Mouse (Mus musculus): ENCODE data around the gene C1qtnf2. TPM values are rescaled to one million over a fixed set of nuclear protein-coding genes. Genes with fewer than 3 reads are reported as not detected.

The C1qtnf2 gene
- 0.75 and 0.78 TPM in 2 replicates for polyA plus RNA-seq (2015; fragmentation: Nextera tagmentation; extraction: Ambion mirVana)

- H3K27ac ChIP-seq (replicated peaks): no peak within 1 kb of the TSS
- H3K36me3 ChIP-seq (replicated peaks): no peaks in the 10 kb centered on the region
- peak within 1 kb of the TSS; percentile 17; the same call in 1 of the 2 replicates for H3K4me2 ChIP-seq
- peaks cover 4% of the 10 kb centered on the region; the same call in 1 of the 2 replicates for H3K4me1 ChIP-seq (replicated peaks)
- WGBS (ENCODE audit: insufficient replicate concordance): 6% methylated on average over 24 of the region's 24 CpGs
- H3K27me3 ChIP-seq: peaks cover 5% of the 10 kb centered on the region; the same call in 1 of the 2 replicates
- ATAC-seq (ENCODE audit: insufficient read depth): no peak
- H3K9me3 ChIP-seq (replicated peaks): no peaks in the 10 kb centered on the region
- no peak within 1 kb of the TSS for H3K9ac ChIP-seq
- H3K4me3 ChIP-seq (replicated peaks): no peak within 1 kb of the TSS
Observed at GRCm38 (mm10) chr11:43474225-43474774, at the start of gene C1qtnf2. Gene C1qtnf2, plus strand, starts transcription at chr11:43474276.

GRCm38 (mm10) chr11:43424386-43424785 lies 49.7 kb upstream of the C1qtnf2 start:
- Histone ChIP-seq H3K4me1 (replicated peaks) (peaks cover 15% of the 10 kb centered on the region), H3K36me3 (replicated peaks) (0 out of 2 replicates have a peak, but pooled peaks cover 6% of the 10 kb centered on the region), H3K9me3 (replicated peaks) (no peaks in the 10 kb centered on the region), H3K4me2 (no peak overlapping the region), H3K27me3 (no peaks in the 10 kb centered on the region), H3K9ac (no peak overlapping the region), H3K27ac (replicated peaks) (no peak overlapping the region), H3K4me3 (replicated peaks) (no peak overlapping the region)
- ATAC-seq (ENCODE audit: insufficient read depth): no peak
- 67% methylated on average over 5 of the region's 5 CpGs for WGBS (ENCODE audit: insufficient replicate concordance)

GRCm38 (mm10) chr11:43425166-43425709 lies 48.8 kb upstream of the C1qtnf2 start:
- Histone ChIP-seq H3K9me3 (replicated peaks) (no peaks in the 10 kb centered on the region), H3K27me3 (no peaks in the 10 kb centered on the region), H3K4me1 (replicated peaks) (peaks cover 15% of the 10 kb centered on the region), H3K4me2 (peak overlapping the region; percentile 79), H3K27ac (replicated peaks) (no peak overlapping the region), H3K4me3 (replicated peaks) (peak overlapping the region; percentile 73), H3K36me3 (replicated peaks) (0 out of 2 replicates have a peak, but pooled peaks cover 6% of the 10 kb centered on the region), H3K9ac (peak overlapping the region; percentile 84; the same call in 1 of the 2 replicates)
- WGBS (ENCODE audit: insufficient replicate concordance): 73% methylated on average over 9 of the region's 9 CpGs
- no peak for ATAC-seq (ENCODE audit: insufficient read depth)

- Histone ChIP-seq H3K27me3 (no peaks in the 10 kb centered on the region), H3K9me3 (replicated peaks) (no peaks in the 10 kb centered on the region), H3K36me3 (replicated peaks) (0 out of 2 replicates have a peak, but pooled peaks cover 6% of the 10 kb centered on the region), H3K4me1 (replicated peaks) (peaks cover 15% of the 10 kb centered on the region), H3K4me2 (peak within 1 kb of the TSS; percentile 79), H3K4me3 (replicated peaks) (peak within 1 kb of the TSS; percentile 73), H3K9ac (peak within 1 kb of the TSS; percentile 84), H3K27ac (replicated peaks) (peak within 1 kb of the TSS; percentile 85)
- peak; percentile 97 for ATAC-seq (ENCODE audit: insufficient read depth)
- WGBS (ENCODE audit: insufficient replicate concordance): 3% methylated on average over 27 of the region's 27 CpGs
Observed at GRCm38 (mm10) chr11:43425824-43426413, 48.2 kb upstream of the C1qtnf2 start, which contains the start of gene Pttg1. Gene Pttg1, minus strand, starts transcription at chr11:43426251.

GRCm38 (mm10) chr11:43426414-43426884 lies 47.6 kb upstream of the C1qtnf2 start:
- Histone ChIP-seq H3K27me3 (no peaks in the 10 kb centered on the region), H3K9me3 (replicated peaks) (no peaks in the 10 kb centered on the region), H3K9ac (peak overlapping the region; percentile 35; the same call in 1 of the 2 replicates), H3K4me3 (replicated peaks) (peak overlapping the region; percentile 73), H3K4me1 (replicated peaks) (peaks cover 15% of the 10 kb centered on the region), H3K36me3 (replicated peaks) (0 out of 2 replicates have a peak, but pooled peaks cover 6% of the 10 kb centered on the region), H3K27ac (replicated peaks) (peak overlapping the region; percentile 85), H3K4me2 (peak overlapping the region; percentile 79)
- WGBS (ENCODE audit: insufficient replicate concordance): 13% methylated on average over 7 of the region's 7 CpGs
- peak; percentile 69 for ATAC-seq (ENCODE audit: insufficient read depth)

- H3K4me3 ChIP-seq (replicated peaks): peak within 1 kb of the TSS; percentile 90
- H3K4me1 ChIP-seq (replicated peaks): peaks cover 18% of the 10 kb centered on the region
- peak within 1 kb of the TSS; percentile 75 for H3K4me2 ChIP-seq
- no peaks in the 10 kb centered on the region for H3K9me3 ChIP-seq (replicated peaks)
- 7% methylated on average over 38 of the region's 38 CpGs for WGBS (ENCODE audit: insufficient replicate concordance)
- no peaks in the 10 kb centered on the region for H3K27me3 ChIP-seq
- peaks cover 12% of the 10 kb centered on the region for H3K36me3 ChIP-seq (replicated peaks)
- ATAC-seq (ENCODE audit: insufficient read depth): peak; percentile 82
- H3K9ac ChIP-seq: peak within 1 kb of the TSS; percentile 74
- H3K27ac ChIP-seq (replicated peaks): peak within 1 kb of the TSS; percentile 69
Observed at GRCm38 (mm10) chr11:43433254-43434023, 40.6 kb upstream of the C1qtnf2 start, which contains the start of gene Slu7. Gene Slu7, plus strand, starts transcription at chr11:43433744.

GRCm38 (mm10) chr11:43434024-43434407 lies 40.1 kb upstream of the C1qtnf2 start:
- 3% methylated on average over 9 of the region's 9 CpGs for WGBS (ENCODE audit: insufficient replicate concordance)
- H3K27ac ChIP-seq (replicated peaks): peak overlapping the region; percentile 69; the same call in 1 of the 2 replicates

GRCm38 (mm10) chr11:43441121-43441520 lies 33.0 kb upstream of the C1qtnf2 start:
- no peak overlapping the region for H3K4me2 ChIP-seq
- no peak overlapping the region for H3K4me3 ChIP-seq (replicated peaks)
- no peak overlapping the region for H3K9ac ChIP-seq
- no peak overlapping the region for H3K27ac ChIP-seq (replicated peaks)
- H3K4me1 ChIP-seq (replicated peaks): no peaks in the 10 kb centered on the region
- ATAC-seq (ENCODE audit: insufficient read depth): no peak
- H3K36me3 ChIP-seq (replicated peaks): peaks cover 88% of the 10 kb centered on the region
- no peaks in the 10 kb centered on the region for H3K27me3 ChIP-seq
- no peaks in the 10 kb centered on the region for H3K9me3 ChIP-seq (replicated peaks)
- 87% methylated on average over 10 of the region's 10 CpGs for WGBS (ENCODE audit: insufficient replicate concordance)

More at GRCm38 (mm10) chr11:43434024-43434407, 40.1 kb upstream of the C1qtnf2 start:
- no peaks in the 10 kb centered on the region for H3K27me3 ChIP-seq
- H3K4me2 ChIP-seq: peak overlapping the region; percentile 75
- H3K4me3 ChIP-seq (replicated peaks): peak overlapping the region; percentile 90
- H3K9ac ChIP-seq: peak overlapping the region; percentile 74
- peaks cover 18% of the 10 kb centered on the region for H3K36me3 ChIP-seq (replicated peaks)
- H3K4me1 ChIP-seq (replicated peaks): peaks cover 18% of the 10 kb centered on the region
- no peaks in the 10 kb centered on the region for H3K9me3 ChIP-seq (replicated peaks)
- ATAC-seq (ENCODE audit: insufficient read depth): peak; percentile 26

GRCm38 (mm10) chr11:43443183-43443582 lies 30.9 kb upstream of the C1qtnf2 start:
- H3K4me3 ChIP-seq (replicated peaks): no peak overlapping the region
- WGBS (ENCODE audit: insufficient replicate concordance): 89% methylated on average over 13 of the region's 13 CpGs
- no peaks in the 10 kb centered on the region for H3K27me3 ChIP-seq
- no peak for ATAC-seq (ENCODE audit: insufficient read depth)
- no peak overlapping the region for H3K4me2 ChIP-seq
- no peak overlapping the region for H3K27ac ChIP-seq (replicated peaks)
- no peak overlapping the region for H3K9ac ChIP-seq
- H3K4me1 ChIP-seq (replicated peaks): no peaks in the 10 kb centered on the region
- H3K36me3 ChIP-seq (replicated peaks): peaks cover 91% of the 10 kb centered on the region
- no peaks in the 10 kb centered on the region for H3K9me3 ChIP-seq (replicated peaks)

- 74% methylated on average over 2 of the region's 2 CpGs for WGBS (ENCODE audit: insufficient replicate concordance)
- no peak overlapping the region for H3K9ac ChIP-seq
- H3K27me3 ChIP-seq: no peaks in the 10 kb centered on the region
- H3K9me3 ChIP-seq (replicated peaks): no peaks in the 10 kb centered on the region
- H3K36me3 ChIP-seq (replicated peaks): peaks cover 26% of the 10 kb centered on the region
- H3K27ac ChIP-seq (replicated peaks): no peak overlapping the region
- no peak for ATAC-seq (ENCODE audit: insufficient read depth)
- H3K4me1 ChIP-seq (replicated peaks): no peaks in the 10 kb centered on the region
- H3K4me3 ChIP-seq (replicated peaks): no peak overlapping the region
- H3K4me2 ChIP-seq: no peak overlapping the region
Observed at GRCm38 (mm10) chr11:43449916-43450315, 24.2 kb upstream of the C1qtnf2 start.

Measured in liver, embryonic 15.5 days (tissue).